Mouse (Mus musculus): ENCODE results near the gene Krtap5-1. TPM values are rescaled to one million over a fixed set of nuclear protein-coding genes. Genes with fewer than 3 reads are reported as not detected.
A peak's percentile ranks its signal among the peaks of the same experiment; 100 is the strongest.
"Not testable (repeated sequence)": the region's sequence is repeated elsewhere in the genome, so short reads cannot be mapped to it uniquely, and the experiment has no call there.

Krtap5-1 gene
- polyA plus RNA-seq, 1 experiment from 2014 or later: not detected

- H3K4me3 ChIP-seq: no peak overlapping the region
- 93% methylated on average over 6 of the region's 6 CpGs for WGBS
- ATAC-seq (ENCODE audit: low read depth): no peak
- no peak overlapping the region for H3K4me2 ChIP-seq
- H3K36me3 ChIP-seq: no peaks in the 10 kb centered on the region
- 0 out of 2 replicates have a peak overlapping the region, but pooled peaks have one; percentile 6 for H3K27ac ChIP-seq (replicated peaks)
- no peaks in the 10 kb centered on the region for H3K9me3 ChIP-seq
- no peaks in the 10 kb centered on the region for H3K27me3 ChIP-seq
- H3K4me1 ChIP-seq (replicated peaks): peaks cover 34% of the 10 kb centered on the region
- H3K9ac ChIP-seq: no peak overlapping the region
These were observed 25.7 kb upstream of the Krtap5-1 start for GRCm38 (mm10) chr7:142322641-142323040.

DNA sequence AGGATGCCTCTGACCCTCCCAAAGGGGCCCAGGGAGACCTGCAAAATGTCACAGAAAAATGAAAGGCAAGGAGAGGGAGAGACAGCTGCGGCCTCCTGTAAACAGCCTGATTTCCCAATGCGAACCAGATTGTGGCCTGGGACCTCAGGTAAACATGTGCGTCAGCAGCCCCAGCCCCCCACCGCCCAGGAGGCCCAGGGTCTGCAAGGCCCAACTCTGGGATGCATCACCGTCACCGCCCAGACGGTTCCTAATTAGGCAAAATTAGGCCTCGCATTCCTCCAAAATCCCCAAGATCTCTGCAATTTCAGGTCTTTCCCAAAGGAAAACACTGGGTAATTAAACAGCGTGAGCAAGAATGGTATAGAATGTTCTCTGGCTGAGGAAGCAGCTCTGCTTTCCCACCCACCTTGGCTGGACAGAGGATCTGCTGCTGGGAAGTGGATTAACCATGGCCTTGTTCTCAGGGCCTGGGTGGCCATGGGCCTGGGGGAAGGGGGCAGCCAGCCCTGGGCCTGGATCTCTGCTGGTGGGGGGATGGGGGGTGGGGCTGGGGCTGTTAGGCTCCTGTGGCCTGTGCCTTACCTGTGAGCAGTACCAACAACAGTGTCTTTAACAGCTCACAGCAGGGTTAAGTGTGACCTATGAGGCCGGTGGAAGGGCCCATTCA lies 24.9 kb upstream of the Krtap5-1 start:
- H3K9ac ChIP-seq; H3K36me3 ChIP-seq; H3K4me2 ChIP-seq; H3K27me3 ChIP-seq; H3K4me3 ChIP-seq; H3K9me3 ChIP-seq; ATAC-seq (ENCODE audit: low read depth): not testable (repeated sequence)
- Histone ChIP-seq H3K4me1 (replicated peaks) (peaks cover 34% of the 10 kb centered on the region), H3K27ac (replicated peaks) (peak overlapping the region; percentile 33; the same call in 1 of the 2 replicates)
- 55% methylated on average over 4 of the region's 10 CpGs for WGBS

GRCm38 (mm10) chr7:142320906-142321305 lies 24.0 kb upstream of the Krtap5-1 start:
- Histone ChIP-seq H3K9me3 (no peaks in the 10 kb centered on the region), H3K36me3 (no peaks in the 10 kb centered on the region), H3K27me3 (no peaks in the 10 kb centered on the region), H3K4me3 (no peak overlapping the region), H3K27ac (replicated peaks) (peak overlapping the region; percentile 33), H3K4me1 (replicated peaks) (peaks cover 34% of the 10 kb centered on the region), H3K4me2 (no peak overlapping the region), H3K9ac (no peak overlapping the region)
- ATAC-seq (ENCODE audit: low read depth): no peak
- 30% methylated on average over 2 of the region's 2 CpGs for WGBS

GRCm38 (mm10) chr7:142319124-142319523 lies 22.2 kb upstream of the Krtap5-1 start:
- no peak overlapping the region for H3K4me3 ChIP-seq
- peaks cover 47% of the 10 kb centered on the region for H3K4me1 ChIP-seq (replicated peaks)
- H3K27me3 ChIP-seq: no peaks in the 10 kb centered on the region
- no peak overlapping the region for H3K9ac ChIP-seq
- H3K9me3 ChIP-seq: no peaks in the 10 kb centered on the region
- H3K4me2 ChIP-seq: no peak overlapping the region
- no peak for ATAC-seq (ENCODE audit: low read depth)
- H3K27ac ChIP-seq (replicated peaks): peak overlapping the region; percentile 82
- no peaks in the 10 kb centered on the region for H3K36me3 ChIP-seq
- WGBS: 60% methylated on average over 11 of the region's 11 CpGs

- Histone ChIP-seq H3K9me3 (no peaks in the 10 kb centered on the region), H3K27me3 (no peaks in the 10 kb centered on the region), H3K4me3 (no peak overlapping the region), H3K9ac (no peak overlapping the region), H3K4me2 (no peak overlapping the region), H3K27ac (replicated peaks) (no peak overlapping the region), H3K36me3 (no peaks in the 10 kb centered on the region), H3K4me1 (replicated peaks) (peaks cover 52% of the 10 kb centered on the region)
- ATAC-seq (ENCODE audit: low read depth): no peak
- WGBS: 72% methylated on average over 5 of the region's 5 CpGs
These were observed 20.3 kb upstream of the Krtap5-1 start for GRCm38 (mm10) chr7:142317216-142317615.

DNA sequence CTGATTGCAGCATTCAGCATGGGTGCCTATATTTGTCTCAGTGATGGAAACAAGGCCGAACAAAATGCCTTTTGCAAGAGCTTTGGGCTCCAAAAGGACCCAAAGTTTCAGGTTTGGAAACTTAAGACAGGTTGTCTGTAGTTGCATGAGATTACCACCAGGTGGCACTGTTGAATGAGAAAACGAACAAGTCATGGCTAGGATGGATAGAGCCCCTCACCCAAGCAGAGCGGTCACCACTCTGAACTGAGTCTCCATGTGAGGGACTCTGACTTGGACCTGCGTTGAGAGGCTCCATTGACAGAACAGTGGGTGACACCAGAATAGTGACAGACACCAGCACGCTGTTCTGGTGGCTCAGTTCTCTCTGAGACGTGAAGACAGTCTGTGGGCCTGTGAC lies 19.6 kb upstream of the Krtap5-1 start:
- Histone ChIP-seq H3K4me1 (replicated peaks) (peaks cover 48% of the 10 kb centered on the region), H3K4me2 (no peak overlapping the region), H3K4me3 (no peak overlapping the region), H3K9ac (no peak overlapping the region), H3K27me3 (no peaks in the 10 kb centered on the region), H3K36me3 (no peaks in the 10 kb centered on the region), H3K27ac (replicated peaks) (no peak overlapping the region), H3K9me3 (no peaks in the 10 kb centered on the region)
- 0 out of 2 replicates have a peak, but pooled peaks have one; percentile 29 for ATAC-seq (ENCODE audit: low read depth)
- WGBS: 52% methylated on average over 6 of the region's 6 CpGs

GRCm38 (mm10) chr7:142314600-142315285 lies 17.8 kb upstream of the Krtap5-1 start:
- 0 out of 2 replicates have a peak overlapping the region, but pooled peaks have one; percentile 4 for H3K27ac ChIP-seq (replicated peaks)

DNA sequence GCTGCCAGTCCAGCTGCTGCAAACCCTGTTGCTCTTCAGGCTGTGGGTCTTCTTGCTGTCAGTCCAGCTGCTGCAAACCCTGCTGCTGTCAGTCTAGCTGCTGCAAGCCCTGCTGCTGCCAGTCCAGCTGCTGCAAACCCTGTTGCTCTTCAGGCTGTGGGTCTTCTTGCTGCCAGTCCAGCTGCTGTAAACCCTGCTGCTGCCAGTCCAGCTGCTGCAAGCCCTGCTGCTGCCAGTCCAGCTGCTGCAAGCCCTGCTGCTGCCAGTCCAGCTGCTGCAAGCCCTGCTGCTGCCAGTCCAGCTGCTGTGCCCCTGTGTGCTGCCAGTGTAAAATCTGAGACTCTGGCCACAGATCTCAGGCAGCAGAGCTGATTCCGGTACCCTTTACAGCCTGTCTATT lies 7.0 kb upstream of the Krtap5-1 start:
- not testable (repeated sequence) for H3K4me1 ChIP-seq (replicated peaks); ATAC-seq (ENCODE audit: low read depth); H3K9ac ChIP-seq; H3K36me3 ChIP-seq; H3K27ac ChIP-seq (replicated peaks); H3K27me3 ChIP-seq; H3K9me3 ChIP-seq; H3K4me3 ChIP-seq; H3K4me2 ChIP-seq
- 81% methylated on average over 1 of the region's 1 CpGs for WGBS

More at GRCm38 (mm10) chr7:142314600-142315285, 17.8 kb upstream of the Krtap5-1 start:
- ATAC-seq (ENCODE audit: low read depth): peak; percentile 72
- no peak overlapping the region for H3K9ac ChIP-seq
- H3K9me3 ChIP-seq: no peaks in the 10 kb centered on the region
- WGBS: 28% methylated on average over 5 of the region's 5 CpGs
- no peak overlapping the region for H3K4me3 ChIP-seq
- peaks cover 31% of the 10 kb centered on the region for H3K4me1 ChIP-seq (replicated peaks)
- H3K27me3 ChIP-seq: no peaks in the 10 kb centered on the region
- no peak overlapping the region for H3K4me2 ChIP-seq
- H3K36me3 ChIP-seq: no peaks in the 10 kb centered on the region

GRCm38 (mm10) chr7:142303249-142303648 lies 6.3 kb upstream of the Krtap5-1 start, which contains the start of gene Krtap5-4:
Gene Krtap5-4 (plus strand): TSS chr7:142303549.
- no peaks in the 10 kb centered on the region for H3K9me3 ChIP-seq
- H3K4me1 ChIP-seq (replicated peaks): no peaks in the 10 kb centered on the region
- H3K27ac ChIP-seq (replicated peaks): no peak within 1 kb of the TSS
- no peaks in the 10 kb centered on the region for H3K36me3 ChIP-seq
- H3K27me3 ChIP-seq: peaks cover 3% of the 10 kb centered on the region; the same call in 1 of the 2 replicates
- H3K4me2 ChIP-seq: no peak within 1 kb of the TSS
- WGBS: 50% methylated on average over 3 of the region's 3 CpGs
- no peak for ATAC-seq (ENCODE audit: low read depth)
- no peak within 1 kb of the TSS for H3K4me3 ChIP-seq
- no peak within 1 kb of the TSS for H3K9ac ChIP-seq

DNA sequence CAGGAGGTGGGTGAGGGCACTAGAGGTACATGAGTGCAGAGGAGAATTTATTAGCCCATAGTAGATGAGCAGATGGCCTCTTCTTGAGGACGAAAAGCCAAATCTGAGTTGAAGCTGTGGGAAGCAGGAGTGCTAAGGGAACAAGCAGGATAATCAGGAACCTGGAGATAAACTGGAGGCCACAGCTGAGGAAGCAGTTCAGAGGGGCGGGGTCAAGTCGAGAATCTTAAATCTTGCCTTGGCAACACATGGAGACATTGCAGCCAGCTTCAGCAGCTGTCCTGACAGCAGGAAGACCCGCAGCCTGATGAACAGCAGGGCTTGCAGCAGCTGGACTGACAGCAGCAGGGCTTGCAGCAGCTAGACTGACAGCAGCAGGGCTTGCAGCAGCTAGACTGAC lies 810 bp downstream of the Krtap5-1 start:
- H3K4me2 ChIP-seq; H3K9me3 ChIP-seq; H3K36me3 ChIP-seq; ATAC-seq (ENCODE audit: low read depth); H3K4me1 ChIP-seq (replicated peaks); H3K27ac ChIP-seq (replicated peaks); H3K9ac ChIP-seq; H3K27me3 ChIP-seq; H3K4me3 ChIP-seq: not testable (repeated sequence)
- 26% methylated on average over 4 of the region's 4 CpGs for WGBS

- no peak overlapping the region for H3K4me2 ChIP-seq
- no peaks in the 10 kb centered on the region for H3K36me3 ChIP-seq
- no peak overlapping the region for H3K27ac ChIP-seq (replicated peaks)
- no peak overlapping the region for H3K9ac ChIP-seq
- no peak for ATAC-seq (ENCODE audit: low read depth)
- no peaks in the 10 kb centered on the region for H3K9me3 ChIP-seq
- no peaks in the 10 kb centered on the region for H3K4me1 ChIP-seq (replicated peaks)
- no peaks in the 10 kb centered on the region for H3K27me3 ChIP-seq
- H3K4me3 ChIP-seq: no peak overlapping the region
These were observed 1.5 kb downstream of the Krtap5-1 start for GRCm38 (mm10) chr7:142295418-142295817.

DNA sequence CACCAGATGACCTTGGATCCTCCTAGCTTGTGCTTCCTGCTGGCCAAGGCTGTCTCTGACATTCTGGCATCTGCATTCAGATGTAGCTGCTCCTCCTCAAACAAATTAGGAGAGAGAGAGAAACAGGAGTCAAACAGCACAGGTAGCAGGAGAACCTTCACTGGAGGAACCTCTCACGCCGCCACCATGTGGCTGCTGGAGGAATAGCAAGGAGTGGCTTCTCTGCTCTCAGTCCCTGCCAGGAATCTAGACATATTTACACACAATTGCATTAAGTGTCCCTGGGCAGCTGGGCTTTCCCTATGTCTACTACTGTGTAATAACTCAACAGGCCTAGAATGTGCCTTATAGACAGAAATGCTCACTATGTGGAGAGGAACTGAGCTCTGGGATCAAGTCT lies 3.1 kb downstream of the Krtap5-1 start:
- H3K27me3 ChIP-seq; H3K9ac ChIP-seq; H3K9me3 ChIP-seq; H3K27ac ChIP-seq (replicated peaks); H3K4me1 ChIP-seq (replicated peaks); H3K36me3 ChIP-seq; H3K4me2 ChIP-seq; H3K4me3 ChIP-seq: not testable (repeated sequence)
- 0% methylated on average over 2 of the region's 2 CpGs for WGBS
- ATAC-seq (ENCODE audit: low read depth): peak; percentile 50; the same call in 1 of the 2 replicates
